Mouse (Mus musculus): ENCODE results near the gene Spag16. TPM values are rescaled to one million over a fixed set of nuclear protein-coding genes. Genes with fewer than 3 reads are reported as not detected.

Spag16 gene
- polyA plus RNA-seq, 1 experiment from 2014 or later = 0.70 TPM

Other genes with a start within 250 kb of the Spag16 start
- 1.9 and 2.0 TPM in 2 replicates for gene Ikzf2, start 139.7 kb upstream of the Spag16 start, polyA plus RNA-seq (2015; fragmentation: Nextera tagmentation; extraction: Ambion mirVana)

All from heart, embryonic 13.5 days (tissue).